Mouse (Mus musculus): ENCODE data around the gene Tnfsf10.
"Not testable (repeated sequence)": the region's sequence is repeated elsewhere in the genome, so short reads cannot be mapped to it uniquely, and the experiment has no call there.

The Tnfsf10 gene

GRCm38 (mm10) chr3:27316559-27317287 is at the start of gene Tnfsf10:
Gene Tnfsf10 (plus strand): TSS chr3:27317028.
- no peak for DNase-seq

GRCm38 (mm10) chr3:27267327-27267726 is 49.5 kb upstream of the Tnfsf10 start:
- DNase-seq, result no peak

GRCm38 (mm10) chr3:27267887-27268286 is 48.9 kb upstream of the Tnfsf10 start:
- no peak for DNase-seq

GRCm38 (mm10) chr3:27269151-27269550 is 47.7 kb upstream of the Tnfsf10 start:
- DNase-seq, result no peak

GRCm38 (mm10) chr3:27270160-27270962 is 46.5 kb upstream of the Tnfsf10 start:
- DNase-seq, result no peak

GRCm38 (mm10) chr3:27272926-27273745 is 43.7 kb upstream of the Tnfsf10 start:
- DNase-seq, result no peak

- not testable (repeated sequence) for DNase-seq
These were observed 37.4 kb upstream of the Tnfsf10 start for GRCm38 (mm10) chr3:27279286-27279925.

GRCm38 (mm10) chr3:27280280-27280749 is 36.5 kb upstream of the Tnfsf10 start:
- no peak for DNase-seq

GRCm38 (mm10) chr3:27283071-27283713 is 33.6 kb upstream of the Tnfsf10 start:
- no peak for DNase-seq

GRCm38 (mm10) chr3:27283796-27284195 is 33.0 kb upstream of the Tnfsf10 start:
- DNase-seq, result no peak

- peak; percentile 23 for DNase-seq
These were observed 32.6 kb upstream of the Tnfsf10 start for GRCm38 (mm10) chr3:27284227-27284626.

GRCm38 (mm10) chr3:27285072-27285471 is 31.8 kb upstream of the Tnfsf10 start:
- no peak for DNase-seq

- DNase-seq, result no peak
These were observed 28.5 kb upstream of the Tnfsf10 start for GRCm38 (mm10) chr3:27288301-27288700.

GRCm38 (mm10) chr3:27288909-27289308 is 27.9 kb upstream of the Tnfsf10 start:
- DNase-seq, result no peak

- DNase-seq, result no peak
These were observed 26.5 kb upstream of the Tnfsf10 start for GRCm38 (mm10) chr3:27290285-27290684.

GRCm38 (mm10) chr3:27290945-27291344 is 25.9 kb upstream of the Tnfsf10 start:
- not testable (repeated sequence) for DNase-seq

- not testable (repeated sequence) for DNase-seq
These were observed 25.4 kb upstream of the Tnfsf10 start for GRCm38 (mm10) chr3:27291411-27291810.

- DNase-seq, result no peak
These were observed 23.0 kb upstream of the Tnfsf10 start for GRCm38 (mm10) chr3:27293645-27294385.

- no peak for DNase-seq
These were observed 16.4 kb upstream of the Tnfsf10 start for GRCm38 (mm10) chr3:27300451-27300850.

GRCm38 (mm10) chr3:27302339-27303022 is 14.3 kb upstream of the Tnfsf10 start:
- no peak for DNase-seq

- no peak for DNase-seq
These were observed 10.0 kb upstream of the Tnfsf10 start for GRCm38 (mm10) chr3:27306815-27307214.

Data from right cerebral cortex, postnatal 14 days (tissue).